Mouse (Mus musculus) brown adipose tissue, adult 24 weeks (tissue): ENCODE data around the gene Unk. TPM values are rescaled to one million over a fixed set of nuclear protein-coding genes. Genes with fewer than 3 reads are reported as not detected.

ENCODE experiments used
- H3K27ac ChIP-seq: fragments of 200-500 bp; replicated peaks from 2 replicates; pipeline ENCODE4 v1.5.1; 2012; ENCODE audit warnings: low read depth, mild to moderate bottlenecking, low read length
- H3K4me1 ChIP-seq: fragments of 200-500 bp; 2 replicates; pipeline ENCODE4 v1.6.1; 2012; ENCODE audit warnings: low read length, mixed read lengths; ENCODE audit not compliant: control insufficient read depth, insufficient read depth, insufficient read length
- H3K4me3 ChIP-seq: fragments of 200-500 bp; 2 replicates; pipeline ENCODE4 v1.5.1; 2012; ENCODE audit warnings: low read depth, mild to moderate bottlenecking, low read length, moderate library complexity; ENCODE audit not compliant: insufficient read depth
- polyA plus RNA-seq: library from polyadenylated mRNA; stranded (reverse); fragments of >200 nt; gene quantifications from 2 replicates; pipeline ENCODE4 v1.2.4, GENCODE M21; 2012; ENCODE audit not compliant: missing spikeins, insufficient read depth, insufficient read length

Unk gene
- polyA plus RNA-seq, 1 experiment, result 2.9 TPM

DNA sequence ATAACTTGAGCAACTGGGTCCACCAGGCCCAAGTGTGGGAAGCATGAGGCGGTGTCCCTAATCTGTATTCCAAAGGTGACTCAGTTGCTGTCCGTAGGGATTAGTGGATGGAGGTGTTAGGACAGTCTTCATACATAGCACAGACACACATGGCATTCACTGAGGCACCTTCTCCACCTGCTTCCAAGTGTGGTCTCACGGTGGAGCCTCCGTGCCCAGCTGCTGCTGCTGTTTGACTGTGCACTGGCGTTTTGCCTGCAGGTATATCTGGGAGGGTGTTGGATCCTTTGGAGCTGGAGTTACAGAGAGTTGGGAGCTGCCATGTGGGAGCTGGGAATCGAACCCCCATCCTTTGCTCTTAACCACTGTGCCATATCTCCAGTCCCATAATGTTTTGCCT, 4.5 kb downstream of the Unk start:
- Histone ChIP-seq H3K4me1 (peaks cover 3% of the 10 kb centered on the region), H3K27ac (no peak overlapping the region), H3K4me3 (no peak overlapping the region)

DNA sequence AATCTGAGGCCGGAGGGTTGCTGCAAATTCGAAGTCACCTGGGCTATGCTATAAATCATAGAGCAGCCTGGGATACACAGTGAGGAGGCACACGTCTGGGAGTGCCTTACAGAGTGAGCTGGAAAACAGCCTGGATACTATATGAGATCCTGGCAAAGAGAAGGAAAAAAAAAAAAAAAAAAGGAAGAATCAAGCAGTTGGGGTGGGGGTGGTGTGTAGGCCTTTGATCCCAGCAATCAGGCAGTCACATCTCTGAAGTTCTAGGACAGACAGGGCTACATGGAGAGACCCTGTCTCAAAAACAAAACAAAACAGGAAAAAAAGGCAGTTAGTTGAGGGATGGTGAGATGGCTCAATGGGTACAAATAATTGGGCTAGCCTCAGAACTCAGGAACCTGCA, 6.5 kb downstream of the Unk start:
- Histone ChIP-seq H3K4me1 (peaks cover 1% of the 10 kb centered on the region), H3K4me3 (no peak overlapping the region), H3K27ac (no peak overlapping the region)

DNA sequence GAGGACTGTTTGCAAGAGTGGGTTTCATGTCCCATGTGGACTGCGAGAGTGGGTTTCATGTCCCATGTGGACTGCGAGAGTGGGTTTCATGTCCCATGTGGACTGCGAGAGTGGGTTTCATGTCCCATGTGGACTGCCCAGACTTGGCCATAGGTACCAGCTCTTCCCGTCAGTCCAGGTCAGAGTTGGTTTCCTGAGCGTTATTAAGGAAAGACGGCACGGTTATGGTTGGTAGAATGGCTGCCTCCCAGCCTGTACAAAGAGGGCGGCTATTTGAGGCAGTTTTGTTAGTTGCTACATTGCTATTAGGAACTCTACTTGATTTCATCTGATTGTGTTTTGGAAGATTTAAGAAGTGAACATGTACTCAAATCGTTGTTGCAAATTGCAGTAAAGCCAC, 7.7 kb downstream of the Unk start:
- no peak overlapping the region for H3K27ac ChIP-seq
- no peaks in the 10 kb centered on the region; the same call in 1 of the 2 replicates for H3K4me1 ChIP-seq
- no peak overlapping the region for H3K4me3 ChIP-seq

DNA sequence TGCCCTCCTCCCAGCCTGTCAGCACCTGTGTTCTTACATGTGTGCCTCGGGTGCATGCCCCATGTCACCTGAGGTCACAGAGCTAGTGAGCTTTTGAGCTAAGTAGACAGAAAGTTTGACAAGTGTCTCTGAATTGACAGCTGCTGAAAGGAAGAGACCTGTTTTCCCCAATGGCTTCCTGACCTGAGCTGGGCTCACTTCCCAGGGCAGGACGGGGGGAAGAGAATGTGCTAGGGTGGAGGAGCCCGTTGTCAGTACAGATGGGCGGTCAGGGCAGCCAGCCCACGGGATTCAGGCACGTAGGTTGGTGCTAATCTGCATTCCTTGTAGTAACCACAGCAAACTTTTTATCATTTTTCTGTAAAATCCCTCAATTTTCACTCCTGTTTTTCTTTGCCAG, 10.5 kb downstream of the Unk start:
- Histone ChIP-seq H3K4me1 (no peaks in the 10 kb centered on the region; the same call in 1 of the 2 replicates), H3K4me3 (no peak overlapping the region), H3K27ac (no peak overlapping the region)

DNA sequence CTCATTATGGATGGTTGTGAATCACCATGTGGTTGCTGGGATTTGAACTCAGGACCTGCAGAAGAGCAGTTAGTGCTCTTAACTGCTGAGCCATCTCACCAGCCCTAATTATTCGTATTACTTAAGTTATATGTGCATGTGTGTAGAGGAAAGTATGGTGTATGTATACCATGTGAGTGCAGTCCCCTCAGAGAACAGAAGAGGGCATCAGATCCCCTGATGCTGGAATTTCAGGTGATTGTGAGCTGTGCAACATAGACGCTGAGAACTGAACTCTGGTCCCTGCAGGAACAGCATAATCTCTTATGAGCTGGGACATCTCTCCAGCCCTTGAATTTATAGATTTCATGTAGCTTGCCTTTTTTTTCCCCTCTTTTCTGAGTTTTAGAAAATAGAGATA, 11.7 kb downstream of the Unk start:
- Histone ChIP-seq H3K27ac (no peak overlapping the region), H3K4me3 (no peak overlapping the region), H3K4me1 (no peaks in the 10 kb centered on the region; the same call in 1 of the 2 replicates)

DNA sequence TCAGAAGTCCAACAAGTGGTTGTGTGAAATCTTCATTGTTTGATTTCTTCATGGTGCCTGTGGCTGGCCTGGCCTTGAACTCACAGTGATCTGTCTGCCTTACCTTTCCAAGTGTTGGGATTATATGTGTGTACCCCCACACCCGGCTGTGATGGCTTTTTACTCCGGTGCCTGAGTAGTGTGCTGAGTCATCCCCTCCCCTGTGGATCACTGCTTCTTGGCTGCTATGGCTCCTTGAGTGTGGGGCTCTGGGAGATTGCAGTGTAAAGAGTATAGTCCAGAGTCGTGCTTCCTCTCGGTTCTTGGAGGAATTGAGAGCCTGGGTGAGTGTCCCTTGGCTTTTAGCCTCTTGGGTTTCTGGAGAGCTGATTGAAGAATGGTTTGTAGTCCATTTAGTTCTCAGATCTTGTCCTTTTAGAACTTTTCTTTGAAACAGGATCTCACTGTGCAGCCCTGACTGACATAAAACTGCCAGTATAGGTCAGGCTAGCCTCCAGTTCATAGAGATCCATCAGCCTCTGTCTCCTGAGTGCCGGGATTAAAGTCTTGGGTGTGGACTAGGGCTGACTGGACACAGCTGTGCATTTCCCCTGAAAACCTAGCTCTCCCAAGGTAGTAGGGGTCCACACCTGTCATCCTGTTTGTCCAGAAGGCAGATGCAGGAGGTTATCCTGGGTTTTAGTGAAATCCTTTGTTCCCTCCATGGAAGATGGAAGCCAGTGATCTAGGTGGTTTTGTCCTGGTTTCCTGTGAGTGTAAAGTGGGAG, 12.4 kb downstream of the Unk start:
- Histone ChIP-seq H3K4me1 (no peaks in the 10 kb centered on the region; the same call in 1 of the 2 replicates), H3K4me3 (no peak overlapping the region), H3K27ac (no peak overlapping the region)

DNA sequence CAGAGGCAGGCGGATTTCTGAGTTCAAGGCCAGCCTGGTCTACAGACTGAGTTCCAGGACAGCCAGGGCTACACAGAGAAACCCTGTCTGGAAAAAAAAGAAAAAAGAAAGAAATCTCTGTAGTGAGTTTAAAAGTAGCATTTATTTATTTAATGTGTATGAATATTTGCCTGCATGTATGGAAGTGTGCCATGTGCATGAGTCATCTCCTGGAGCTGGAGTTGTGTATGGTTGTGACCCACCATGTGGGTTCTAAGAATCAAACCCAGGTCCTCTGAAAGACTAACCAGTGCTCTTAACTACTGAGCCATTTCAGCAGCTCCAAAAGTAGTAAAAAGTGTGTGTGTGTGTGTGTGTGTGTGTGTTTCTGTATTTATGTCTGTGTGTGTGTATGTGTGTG, 13.2 kb downstream of the Unk start:
- Histone ChIP-seq H3K4me1 (no peaks in the 10 kb centered on the region; the same call in 1 of the 2 replicates), H3K27ac (no peak overlapping the region), H3K4me3 (no peak overlapping the region)

DNA sequence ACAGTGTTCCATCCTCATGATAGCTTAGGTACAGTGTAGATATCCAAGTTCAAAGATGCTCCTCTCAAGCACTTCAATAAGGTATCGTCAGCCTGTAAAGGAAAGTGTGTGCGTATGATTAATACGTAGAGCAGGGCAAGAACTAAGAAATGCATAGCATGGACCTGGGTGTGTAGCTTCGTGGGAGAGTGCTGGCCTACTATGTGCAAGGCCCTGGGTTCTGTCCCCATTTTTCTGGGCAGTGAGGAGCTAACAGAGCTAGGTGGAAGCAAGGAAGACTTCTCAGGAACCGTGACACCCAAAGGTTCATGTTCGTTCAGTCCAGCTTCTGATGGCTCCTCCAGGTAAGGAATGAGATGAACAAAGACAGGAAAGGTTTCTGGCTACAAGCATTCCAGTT, 15.1 kb downstream of the Unk start:
- H3K27ac ChIP-seq, result no peak overlapping the region
- H3K4me1 ChIP-seq, result no peaks in the 10 kb centered on the region
- H3K4me3 ChIP-seq, result no peak overlapping the region

DNA sequence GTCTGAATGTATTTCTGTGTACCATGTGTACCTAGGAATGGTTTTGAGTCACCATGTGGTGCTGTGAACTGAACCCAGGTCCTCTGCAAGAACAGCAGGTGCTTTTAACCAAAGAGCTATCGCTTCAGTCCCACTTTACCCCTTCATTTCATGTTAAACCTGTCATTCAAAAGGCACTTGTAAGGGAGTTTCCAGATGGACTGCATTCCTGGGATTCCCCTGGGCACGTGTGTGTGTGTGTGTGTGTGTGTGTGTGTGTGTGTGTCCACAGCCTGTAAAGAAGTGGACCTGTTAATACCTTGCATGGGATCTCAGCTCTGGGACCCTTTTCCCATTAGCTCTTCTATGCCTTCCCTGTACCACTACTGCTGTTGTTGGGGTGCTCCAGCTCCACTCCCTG, 19.5 kb downstream of the Unk start:
- Histone ChIP-seq H3K27ac (no peak overlapping the region), H3K4me3 (no peak overlapping the region), H3K4me1 (no peaks in the 10 kb centered on the region)

DNA sequence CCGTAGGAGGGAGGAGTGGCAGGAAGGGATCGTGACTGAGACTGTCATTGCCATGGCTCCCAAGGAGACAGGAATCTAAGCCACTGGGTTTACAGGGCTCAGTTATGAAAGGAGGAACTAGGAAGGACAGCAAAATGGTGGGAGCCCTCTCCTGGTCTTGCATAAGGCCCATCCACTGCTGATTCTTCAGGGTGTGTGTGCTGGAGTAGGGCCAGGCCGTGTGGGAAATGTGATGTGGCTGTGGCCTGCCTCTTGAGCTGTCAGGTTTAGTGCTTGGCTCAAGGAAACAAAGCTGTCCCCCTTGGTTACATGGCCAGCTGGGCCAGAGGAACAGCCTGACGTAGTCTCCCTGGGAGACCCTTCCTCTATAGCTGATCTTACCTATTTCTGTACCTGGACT, 20.1 kb downstream of the Unk start:
- H3K4me1 ChIP-seq, result no peaks in the 10 kb centered on the region
- no peak overlapping the region for H3K4me3 ChIP-seq
- no peak overlapping the region for H3K27ac ChIP-seq

DNA sequence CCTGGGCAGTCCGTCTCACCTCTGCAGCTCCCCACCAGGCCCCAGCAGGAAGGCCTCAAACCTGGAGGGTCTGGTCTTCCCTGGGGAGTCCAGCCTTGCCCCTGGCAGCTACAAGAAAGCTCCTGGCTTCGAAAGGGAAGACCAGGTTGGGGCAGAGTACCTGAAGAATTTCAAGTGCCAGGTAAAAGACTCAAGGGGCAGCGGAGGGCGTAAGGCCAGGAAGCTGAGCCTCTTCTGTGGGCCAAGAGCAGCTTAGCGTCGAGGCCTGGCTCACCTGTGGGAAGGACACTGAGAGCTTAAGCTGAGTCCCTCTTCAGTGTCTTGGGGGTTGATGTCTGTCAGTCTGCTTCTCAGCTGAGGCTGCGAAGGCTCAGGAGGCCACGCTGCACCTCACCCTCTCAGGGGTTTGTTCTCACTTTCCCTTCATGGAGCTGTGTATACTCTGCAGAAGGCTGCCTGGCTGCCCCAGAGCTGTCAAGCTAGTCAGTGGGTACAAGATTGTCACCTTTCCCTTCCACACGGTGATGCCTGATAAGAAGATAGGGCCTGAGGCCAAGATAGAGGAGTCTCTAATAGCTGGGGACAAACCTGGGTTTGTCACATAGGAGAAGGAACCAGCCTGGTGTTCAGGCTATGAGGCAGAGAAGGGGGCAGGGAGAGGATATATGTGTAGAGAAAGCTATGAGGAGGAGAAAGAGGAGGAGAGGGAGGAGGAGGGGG, 23.5 kb downstream of the Unk start:
- no peak overlapping the region for H3K4me3 ChIP-seq
- H3K27ac ChIP-seq, result no peak overlapping the region
- H3K4me1 ChIP-seq, result no peaks in the 10 kb centered on the region

DNA sequence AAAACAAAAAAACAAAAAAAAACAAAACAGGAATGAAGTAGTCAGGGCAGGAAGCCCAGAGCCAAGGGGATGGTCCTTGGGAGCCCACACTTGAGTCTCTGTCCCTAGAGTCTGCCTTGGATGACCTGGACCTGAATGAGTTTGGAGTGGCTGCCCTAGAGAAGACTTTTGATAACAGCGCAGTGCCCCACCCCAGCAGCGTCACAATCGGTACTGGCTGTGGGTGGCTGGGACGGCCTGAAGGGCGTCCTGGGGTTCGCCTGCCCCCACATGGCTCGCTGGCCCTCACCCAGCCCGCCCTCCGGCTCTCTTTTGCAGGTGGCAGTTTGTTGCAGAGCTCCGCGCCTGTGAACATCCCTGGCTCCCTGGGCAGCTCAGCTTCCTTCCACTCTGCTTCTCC, 25.8 kb downstream of the Unk start:
- Histone ChIP-seq H3K27ac (no peak overlapping the region), H3K4me3 (no peak overlapping the region), H3K4me1 (no peaks in the 10 kb centered on the region)

DNA sequence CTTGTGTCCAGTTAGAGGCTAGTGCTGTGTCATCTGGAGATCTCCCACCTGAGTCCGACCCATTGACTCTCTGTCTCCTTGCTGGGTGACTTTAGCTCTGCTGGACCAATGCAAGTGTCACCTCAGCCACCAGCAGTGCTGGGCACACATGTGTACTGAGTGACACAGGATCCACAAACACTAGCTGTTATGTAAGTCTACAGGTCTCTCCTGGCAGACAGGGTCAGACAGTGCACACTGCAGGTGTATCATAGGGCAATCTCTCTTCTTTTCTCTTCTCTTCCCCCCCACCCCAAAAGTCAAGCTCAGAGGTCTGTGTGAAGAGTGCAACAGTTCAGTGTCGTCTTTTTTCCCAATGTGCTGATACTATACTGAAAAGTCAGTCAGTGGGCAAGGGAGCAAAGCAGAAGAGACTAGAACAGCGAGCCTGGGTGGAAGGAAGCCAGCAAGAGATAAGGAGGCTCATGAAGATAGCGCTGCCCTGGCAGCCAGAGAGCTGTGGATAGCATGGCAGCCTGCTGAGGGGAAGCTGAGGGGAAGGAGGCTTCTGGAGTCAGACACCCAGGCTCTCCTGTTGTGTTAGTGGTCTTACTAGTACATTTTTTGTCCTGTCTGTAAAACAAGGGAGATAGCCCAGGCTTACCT, 27.2 kb downstream of the Unk start:
- Histone ChIP-seq H3K4me1 (no peaks in the 10 kb centered on the region), H3K4me3 (no peak overlapping the region), H3K27ac (no peak overlapping the region)

DNA sequence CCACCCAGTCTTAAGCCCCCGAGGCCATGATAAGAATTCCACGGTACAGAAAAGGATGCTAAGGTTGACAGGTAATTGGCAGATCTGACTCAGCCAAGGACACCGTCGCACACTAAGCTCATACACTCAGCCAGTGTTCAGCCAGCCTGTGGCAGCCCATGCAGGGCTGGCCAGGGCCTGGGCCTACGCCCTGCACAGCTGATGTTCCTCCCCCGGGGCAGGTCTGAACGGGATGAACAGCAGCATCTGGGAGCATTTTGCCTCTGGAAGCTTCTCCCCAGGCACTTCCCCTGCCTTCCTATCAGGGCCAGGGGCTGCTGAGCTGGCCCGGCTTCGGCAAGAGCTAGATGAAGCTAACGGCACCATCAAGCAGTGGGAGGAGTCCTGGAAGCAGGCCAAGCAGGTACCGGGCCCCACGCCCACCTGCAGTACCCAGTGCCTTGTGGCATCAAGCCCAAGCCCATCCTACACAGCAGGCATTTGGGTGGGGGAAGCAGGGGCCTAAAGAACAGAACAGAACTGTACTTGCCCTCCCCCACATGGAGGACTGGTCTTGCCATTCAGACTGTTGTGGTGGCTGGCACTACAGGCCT, 28.0 kb downstream of the Unk start:
- H3K4me3 ChIP-seq, result no peak overlapping the region
- no peak overlapping the region for H3K27ac ChIP-seq

DNA sequence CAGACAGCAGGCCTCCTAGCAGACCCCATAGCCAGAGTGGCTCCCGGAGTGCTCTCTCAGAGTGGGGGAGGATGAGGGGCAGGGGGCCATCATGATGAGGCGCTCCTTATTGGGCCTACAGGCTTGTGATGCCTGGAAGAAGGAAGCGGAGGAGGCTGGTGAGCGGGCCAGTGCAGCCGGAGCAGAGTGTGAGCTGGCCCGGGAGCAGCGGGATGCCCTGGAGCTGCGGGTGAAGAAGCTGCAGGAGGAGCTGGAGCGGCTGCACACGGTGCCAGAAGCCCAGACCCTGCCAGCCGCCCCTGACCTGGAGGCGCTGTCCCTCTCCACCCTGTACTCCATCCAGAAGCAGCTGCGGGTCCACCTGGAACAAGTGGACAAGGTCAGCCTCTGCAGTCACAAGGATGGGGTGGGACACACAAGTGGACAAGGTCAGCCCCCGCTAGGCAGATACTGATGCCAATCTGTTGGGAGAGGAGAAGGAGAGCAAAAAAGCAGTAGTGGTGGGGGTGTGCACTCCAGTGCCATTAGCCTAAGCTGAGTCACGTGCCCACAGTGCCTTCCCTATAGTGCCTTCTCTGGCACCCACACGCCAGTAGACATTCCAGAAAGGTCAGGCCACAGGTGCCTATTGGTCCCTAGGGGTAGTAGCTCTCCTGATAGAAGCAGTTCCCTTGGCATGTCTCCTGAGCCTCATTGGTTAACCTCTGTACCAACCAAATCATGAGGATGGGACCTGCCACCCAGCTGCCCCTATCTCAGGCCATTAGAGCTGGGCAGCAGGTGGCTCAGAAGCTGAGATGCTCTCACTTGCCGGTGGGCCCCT, 29.0 kb downstream of the Unk start:
- Histone ChIP-seq H3K27ac (no peak overlapping the region), H3K4me1 (no peaks in the 10 kb centered on the region)

More for the DNA sequence above, 28.0 kb downstream of the Unk start:
- H3K4me1 ChIP-seq, result no peaks in the 10 kb centered on the region

More for the DNA sequence above, 29.0 kb downstream of the Unk start:
- H3K4me3 ChIP-seq, result no peak overlapping the region
